Mouse (Mus musculus): Measurements from ENCODE around the gene Psg23. TPM values are rescaled to one million over a fixed set of nuclear protein-coding genes. Genes with fewer than 3 reads are reported as not detected.
"Not testable (repeated sequence)": the region's sequence is repeated elsewhere in the genome, so short reads cannot be mapped to it uniquely, and the experiment has no call there.

Gene Psg23
- total RNA-seq (2021): not detected
- long read RNA-seq, experiment 1: 0 reads
- long read RNA-seq, experiment 2: 0 reads

DNA sequence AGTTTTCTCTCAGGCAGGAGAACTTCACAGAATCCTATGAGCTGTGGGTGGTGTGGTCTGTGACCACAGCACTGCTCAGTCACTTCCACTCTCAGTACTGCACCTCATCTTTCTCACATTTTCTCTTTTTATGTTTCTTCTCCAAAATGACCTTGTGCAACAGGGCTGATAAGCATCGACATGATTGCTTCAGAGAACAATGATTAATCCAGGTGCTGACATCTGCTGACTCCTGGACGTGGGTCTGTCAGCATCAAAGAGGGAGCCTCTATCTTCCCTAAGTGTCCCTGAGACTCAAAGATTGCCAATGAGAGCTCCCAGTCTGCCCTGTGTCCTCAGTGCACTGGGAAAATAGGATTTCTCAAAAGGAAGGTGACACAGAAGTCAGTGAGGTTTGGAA, at the start of gene Psg23:
Psg23 (minus strand) TSS at position 101 of the 400 bp plus-strand sequence.
- not testable (repeated sequence) for DNase-seq (ENCODE audit: low spot score in 2 of 2)

DNA sequence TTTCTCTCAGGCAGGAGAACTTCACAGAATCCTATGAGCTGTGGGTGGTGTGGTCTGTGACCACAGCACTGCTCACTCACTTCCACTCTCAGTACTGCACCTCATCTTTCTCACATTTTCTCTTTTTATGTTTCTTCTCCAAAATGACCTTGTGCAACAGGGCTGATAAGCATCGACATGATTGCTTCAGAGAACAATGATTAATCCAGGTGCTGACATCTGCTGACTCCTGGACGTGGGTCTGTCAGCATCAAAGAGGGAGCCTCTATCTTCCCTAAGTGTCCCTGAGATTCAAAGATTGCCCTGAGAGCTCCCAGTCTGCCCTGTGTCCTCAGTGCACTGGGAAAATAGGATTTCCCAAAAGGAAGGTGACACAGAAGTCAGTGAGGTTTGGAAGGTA, 40.3 kb upstream of the Psg23 start, which contains the start of gene Psg21:
Psg21 (minus strand) TSS at position 101 of the 400 bp plus-strand sequence.
- not testable (repeated sequence) for DNase-seq (ENCODE audit: low spot score in 2 of 2)

DNA sequence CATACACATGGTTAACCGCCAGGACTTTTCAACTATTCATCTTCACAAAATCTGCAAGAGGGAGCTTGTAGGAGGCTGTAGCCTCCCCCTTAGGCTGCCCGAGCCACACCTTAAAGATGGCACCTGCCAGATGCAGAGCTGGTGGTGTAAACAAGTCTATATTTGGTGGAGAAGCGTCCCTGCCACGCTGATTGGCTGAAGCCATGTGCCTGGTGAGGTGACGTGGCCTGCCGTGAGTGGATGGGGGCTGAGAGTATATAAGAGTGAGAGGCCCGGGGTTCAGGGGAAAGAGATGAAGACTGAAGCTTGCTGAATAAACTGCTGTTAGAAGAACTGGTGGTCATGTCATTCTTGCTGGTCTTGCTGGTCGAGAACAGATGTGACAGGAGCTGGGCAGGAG, 10.6 kb upstream of the Psg23 start:
- DNase-seq (ENCODE audit: low spot score in 2 of 2): not testable (repeated sequence)

DNA sequence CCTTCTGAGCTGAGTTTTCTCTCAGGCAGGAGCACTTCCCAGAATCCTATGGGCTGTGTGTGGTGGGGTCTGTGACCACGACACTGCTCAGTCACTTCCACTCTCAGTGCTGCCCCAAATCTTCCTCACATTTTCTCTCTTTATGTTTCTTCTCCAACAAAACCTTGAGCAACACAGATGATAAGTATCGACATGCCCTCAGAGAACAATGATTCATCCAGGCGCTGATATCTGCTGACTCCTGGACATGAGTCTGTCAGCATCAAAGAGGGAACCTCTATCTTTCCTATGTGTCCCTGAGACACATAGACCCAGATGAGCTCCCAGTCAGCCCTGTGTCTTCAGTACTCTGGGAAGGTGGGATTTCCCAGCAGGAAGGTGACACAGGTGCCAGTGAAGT, 49.1 kb downstream of the Psg23 start, which contains the start of gene Psg27:
Psg27 (minus strand) TSS at position 101 of the 400 bp plus-strand sequence.
- no peak for DNase-seq (ENCODE audit: low spot score in 2 of 2)

DNA sequence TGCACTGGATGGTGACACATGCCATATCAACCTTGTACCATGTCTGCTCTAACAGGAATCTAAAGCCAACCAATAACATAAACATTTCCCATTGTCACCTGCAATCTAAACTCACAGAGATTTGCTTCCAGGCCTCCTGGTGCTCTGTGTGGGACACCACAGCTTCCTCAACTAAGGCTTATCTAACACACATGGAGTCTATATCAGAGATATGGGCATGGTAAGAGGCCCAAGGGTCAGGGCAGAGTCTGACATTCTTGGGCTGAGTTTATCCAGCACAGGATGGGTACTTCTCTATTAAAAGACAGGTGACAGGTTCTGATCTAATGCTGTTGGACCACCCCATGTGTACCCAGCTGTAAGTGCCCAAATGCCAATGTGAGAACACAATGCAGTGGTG, 56.5 kb downstream of the Psg23 start:
- DNase-seq (ENCODE audit: low spot score in 2 of 2): no peak

Other genes with a start within 250 kb of the Psg23 start
- gene Psg28, start 184.5 kb downstream of the Psg23 start, total RNA-seq (2021): not detected
- not detected for gene Psg26, start 132.3 kb downstream of the Psg23 start, total RNA-seq (2021)
- not detected for gene Psg25, start 84.2 kb downstream of the Psg23 start, total RNA-seq (2021)
- gene Psg27, start 49.2 kb downstream of the Psg23 start, total RNA-seq (2021): not detected
- gene Psg21, start 40.2 kb upstream of the Psg23 start, total RNA-seq (2021): not detected
- gene Psg20, start 69.7 kb upstream of the Psg23 start, total RNA-seq (2021): not detected
- gene Psg22, start 101.6 kb upstream of the Psg23 start, total RNA-seq (2021): not detected
- not detected for gene Psg19, start 182.0 kb upstream of the Psg23 start, total RNA-seq (2021)
- gene Psg17, start 205.1 kb upstream of the Psg23 start, total RNA-seq (2021): not detected
- gene Mill2, start 223.5 kb upstream of the Psg23 start, total RNA-seq (2021): 1 to 10 TPM; 1.7 to 2.0 TPM